Mouse (Mus musculus) kidney, embryonic 16.5 days (tissue): Measurements from ENCODE around the gene Slc35e3. TPM values are rescaled to one million over a fixed set of nuclear protein-coding genes. Genes with fewer than 3 reads are reported as not detected.
"Not testable (repeated sequence)": the region's sequence is repeated elsewhere in the genome, so short reads cannot be mapped to it uniquely, and the experiment has no call there.

Source experiments
- ATAC-seq: fragments of 200-750 bp; cut with Nextera tagmentation; 2 replicates; pipeline ENCODE4 v1.8.0; 2017; ENCODE audit warnings: moderate TSS enrichment; ENCODE audit not compliant: low FRiP score, low TSS enrichment
- H3K27ac ChIP-seq: fragments of 300-500 bp; sonication (generic); 2 replicates; pipeline ENCODE4 v1.5.1; 2014; ENCODE audit warnings: low read length
- H3K27me3 ChIP-seq: fragments of 300-500 bp; sonication (generic); 2 replicates; pipeline ENCODE4 v1.6.1; 2014; ENCODE audit warnings: low read length, control low read depth, mixed read lengths; ENCODE audit not compliant: insufficient read depth
- H3K36me3 ChIP-seq: fragments of 300-500 bp; sonication (generic); 2 replicates; pipeline ENCODE4 v1.6.1; 2014; ENCODE audit warnings: low read length, control low read depth, mixed read lengths; ENCODE audit not compliant: insufficient read depth
- H3K4me1 ChIP-seq: fragments of 300-500 bp; sonication (generic); 2 replicates; pipeline ENCODE4 v1.6.1; 2014; ENCODE audit warnings: low read length, control low read depth, mixed read lengths; ENCODE audit not compliant: insufficient read depth
- H3K4me2 ChIP-seq: fragments of 300-500 bp; sonication (generic); replicated peaks from 2 replicates; pipeline ENCODE4 v1.6.1; 2014; ENCODE audit warnings: low read depth, low read length
- H3K4me3 ChIP-seq: fragments of 300-500 bp; sonication (generic); 2 replicates; pipeline ENCODE4 v1.5.1; 2014; ENCODE audit warnings: mild to moderate bottlenecking, low read length
- H3K9ac ChIP-seq: fragments of 300-500 bp; sonication (generic); replicated peaks from 2 replicates; pipeline ENCODE4 v1.6.1; 2014; ENCODE audit warnings: low read length
- H3K9me3 ChIP-seq: fragments of 300-500 bp; sonication (generic); 2 replicates; pipeline ENCODE4 v1.6.1; 2016; ENCODE audit warnings: low read length, control low read depth
- WGBS: fragments of 180-500 bp; shearing (Covaris S2); extraction: QIAGEN DNeasy Blood & Tissue Kit; methylation state at CpG from one replicate; pipeline ENCODE4 v1.1.7; 2014; 5-methylcytosine and 5-hydroxymethylcytosine counted together
- polyA plus RNA-seq: library from polyadenylated mRNA; unstranded; fragments of >200 nt; fragmentation: Nextera tagmentation; extraction: Ambion mirVana; gene quantifications from 2 replicates; pipeline ENCODE4 v1.2.1, GENCODE M21; 2015

Slc35e3 gene
- polyA plus RNA-seq, 1 experiment from 2014 or later = 15.2 TPM

DNA sequence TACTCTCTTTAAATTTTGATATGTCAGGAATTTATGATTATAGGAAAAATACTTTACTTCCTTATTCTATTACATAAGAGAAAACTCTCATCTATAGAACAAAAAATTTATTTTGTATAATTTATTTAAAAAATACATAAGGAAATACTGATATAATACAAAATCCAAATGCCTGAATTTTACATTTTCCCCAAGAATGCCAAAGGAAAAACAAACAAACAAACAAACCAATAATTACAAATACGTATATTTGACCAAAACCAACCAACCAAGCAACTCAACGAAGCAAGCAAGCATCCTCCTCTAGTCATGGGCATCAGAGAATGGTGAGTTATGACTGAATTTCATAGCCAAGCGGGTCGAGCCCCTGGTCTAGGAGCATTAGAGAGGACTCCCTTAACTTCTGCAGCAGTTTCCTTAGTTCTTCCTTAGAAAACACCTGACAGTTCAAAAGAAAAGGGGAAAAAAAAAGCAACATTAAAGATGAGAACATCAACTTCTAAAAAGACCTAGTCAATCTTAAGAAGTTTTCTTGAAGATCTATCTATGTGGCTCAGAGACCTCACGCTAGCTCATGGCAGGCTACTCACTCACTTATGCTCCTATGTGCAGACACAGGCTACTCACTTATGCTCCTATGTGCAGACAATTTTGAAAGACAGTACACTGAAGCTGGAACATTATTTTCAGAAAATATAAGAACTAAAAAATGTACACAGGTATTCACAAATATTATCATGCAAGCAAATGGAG, 4.5 kb upstream of the Slc35e3 start:
- H3K9me3 ChIP-seq = 0 out of 2 replicates have a peak, but pooled peaks cover 3% of the 10 kb centered on the region
- H3K4me2 ChIP-seq = no peak overlapping the region
- H3K27me3 ChIP-seq = no peaks in the 10 kb centered on the region
- peaks cover 52% of the 10 kb centered on the region for H3K36me3 ChIP-seq
- no peak overlapping the region for H3K27ac ChIP-seq
- no peak overlapping the region for H3K4me3 ChIP-seq
- H3K9ac ChIP-seq = no peak overlapping the region
- ATAC-seq = no peak
- no peaks in the 10 kb centered on the region for H3K4me1 ChIP-seq
- 96% methylated on average over 5 of the region's 5 CpGs for WGBS

GRCm38 (mm10) chr10:117749787-117750343, 3.7 kb upstream of the Slc35e3 start:
- Histone ChIP-seq H3K27ac (no peak overlapping the region), H3K4me1 (peaks cover 6% of the 10 kb centered on the region), H3K4me3 (no peak overlapping the region), H3K9ac (no peak overlapping the region), H3K36me3 (peaks cover 44% of the 10 kb centered on the region), H3K27me3 (no peaks in the 10 kb centered on the region), H3K4me2 (no peak overlapping the region), H3K9me3 (0 out of 2 replicates have a peak, but pooled peaks cover 3% of the 10 kb centered on the region)
- no peak for ATAC-seq
- 96% methylated on average over 14 of the region's 14 CpGs for WGBS

- Histone ChIP-seq H3K27me3 (no peaks in the 10 kb centered on the region), H3K4me3 (no peak overlapping the region), H3K4me2 (no peak overlapping the region), H3K4me1 (peaks cover 9% of the 10 kb centered on the region), H3K9me3 (0 out of 2 replicates have a peak, but pooled peaks cover 3% of the 10 kb centered on the region), H3K27ac (peak overlapping the region; percentile 20; the same call in 1 of the 2 replicates), H3K36me3 (peaks cover 40% of the 10 kb centered on the region), H3K9ac (no peak overlapping the region)
- ATAC-seq = no peak
- 97% methylated on average over 10 of the region's 10 CpGs for WGBS
Observed at GRCm38 (mm10) chr10:117749050-117749686, 3.0 kb upstream of the Slc35e3 start.

DNA sequence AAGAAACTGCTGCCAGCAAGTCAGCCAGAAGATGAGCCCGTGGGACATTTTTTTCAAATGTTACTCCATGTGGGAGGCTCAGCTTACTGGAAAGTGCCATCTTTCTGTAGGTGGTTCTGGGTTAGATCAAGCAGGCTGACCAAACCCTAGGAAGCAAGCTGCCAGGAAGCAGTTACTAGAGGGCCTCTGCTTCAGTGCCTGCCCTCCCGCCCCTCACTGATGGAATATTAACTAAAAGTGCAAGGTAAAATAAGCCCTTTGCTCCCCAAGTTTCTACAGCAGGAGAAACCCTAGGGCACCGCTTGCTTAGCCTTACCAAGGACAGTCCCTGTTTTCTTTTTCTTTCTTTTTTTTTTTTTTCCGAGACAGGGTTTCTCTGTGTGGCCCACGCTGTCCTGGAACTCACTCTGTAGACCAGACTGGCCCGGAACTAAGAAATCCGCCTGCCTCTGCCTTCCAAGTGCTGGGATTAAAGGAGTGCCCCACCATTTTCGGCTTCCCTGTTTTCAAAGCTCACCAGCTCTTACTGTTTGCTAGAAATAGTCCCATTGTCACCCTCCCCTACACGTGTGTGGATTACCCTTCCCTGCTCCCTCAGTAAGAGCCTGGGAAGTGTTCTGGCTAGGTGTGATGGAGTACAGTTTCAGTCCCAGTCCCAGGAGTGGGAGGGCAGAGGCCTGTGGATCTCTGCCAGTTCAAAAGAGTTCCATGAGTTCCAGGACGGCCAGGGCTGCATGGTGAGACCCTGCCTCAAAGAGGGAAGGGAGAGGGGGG, 2.3 kb upstream of the Slc35e3 start:
- Histone ChIP-seq H3K27me3 (no peaks in the 10 kb centered on the region), H3K4me1 (peaks cover 10% of the 10 kb centered on the region), H3K4me2 (no peak overlapping the region), H3K9me3 (0 out of 2 replicates have a peak, but pooled peaks cover 3% of the 10 kb centered on the region), H3K4me3 (no peak overlapping the region), H3K27ac (peak overlapping the region; percentile 20; the same call in 1 of the 2 replicates), H3K9ac (no peak overlapping the region), H3K36me3 (peaks cover 43% of the 10 kb centered on the region)
- no peak for ATAC-seq
- 88% methylated on average over 10 of the region's 10 CpGs for WGBS

GRCm38 (mm10) chr10:117747711-117748110, 1.5 kb upstream of the Slc35e3 start:
- ATAC-seq = no peak
- no peaks in the 10 kb centered on the region for H3K27me3 ChIP-seq
- peaks cover 10% of the 10 kb centered on the region for H3K4me1 ChIP-seq
- no peak overlapping the region for H3K4me2 ChIP-seq
- H3K9me3 ChIP-seq = 0 out of 2 replicates have a peak, but pooled peaks cover 3% of the 10 kb centered on the region
- no peak overlapping the region for H3K4me3 ChIP-seq
- H3K9ac ChIP-seq = no peak overlapping the region
- H3K27ac ChIP-seq = no peak overlapping the region
- peaks cover 43% of the 10 kb centered on the region for H3K36me3 ChIP-seq
- WGBS = 89% methylated on average over 7 of the region's 7 CpGs

DNA sequence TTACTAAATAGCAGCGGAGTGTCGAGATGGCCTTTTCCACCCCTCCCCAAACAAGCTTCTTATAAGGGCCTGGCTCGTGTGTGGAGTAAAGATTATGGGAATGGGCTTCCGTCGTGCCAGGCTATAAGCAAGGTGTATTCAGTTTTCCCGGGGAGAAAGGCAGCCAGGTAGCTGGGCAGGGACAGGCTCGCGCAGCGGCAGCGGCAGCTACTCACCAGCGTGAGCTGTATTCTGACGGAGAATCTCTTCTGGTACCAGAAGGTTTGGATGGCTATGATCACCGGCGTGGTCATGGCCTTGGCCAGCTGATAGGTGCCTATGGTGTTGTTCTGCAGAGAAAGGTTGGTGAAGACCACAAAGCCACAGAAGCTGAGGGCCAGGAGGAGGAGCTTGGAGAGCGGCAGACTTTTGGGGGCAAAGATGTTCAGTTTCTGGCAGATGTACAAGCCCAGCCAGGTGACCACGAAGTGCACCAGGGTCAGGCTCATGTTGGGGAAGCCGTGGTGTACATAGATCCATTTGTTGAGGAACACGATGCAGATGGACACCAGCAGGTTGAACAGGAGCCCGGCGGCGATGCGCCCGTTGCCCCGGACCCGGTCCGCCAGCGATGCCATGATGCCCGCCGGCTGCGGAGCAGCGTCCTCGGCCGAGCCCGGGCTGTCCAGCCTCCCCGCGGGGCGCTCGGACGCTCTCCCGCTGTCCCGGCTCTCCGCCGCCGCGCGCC, 432 bp downstream of the Slc35e3 start:
- peak overlapping the region; percentile 56 for H3K9ac ChIP-seq
- peak; percentile 40 for ATAC-seq
- H3K36me3 ChIP-seq = peaks cover 34% of the 10 kb centered on the region
- peak overlapping the region; percentile 50 for H3K4me3 ChIP-seq
- H3K9me3 ChIP-seq, H3K27me3 ChIP-seq, H3K27ac ChIP-seq: not testable (repeated sequence)
- peak overlapping the region; percentile 70 for H3K4me2 ChIP-seq
- peaks cover 10% of the 10 kb centered on the region for H3K4me1 ChIP-seq
- under 1% methylated on average over 14 of the region's 46 CpGs for WGBS

DNA sequence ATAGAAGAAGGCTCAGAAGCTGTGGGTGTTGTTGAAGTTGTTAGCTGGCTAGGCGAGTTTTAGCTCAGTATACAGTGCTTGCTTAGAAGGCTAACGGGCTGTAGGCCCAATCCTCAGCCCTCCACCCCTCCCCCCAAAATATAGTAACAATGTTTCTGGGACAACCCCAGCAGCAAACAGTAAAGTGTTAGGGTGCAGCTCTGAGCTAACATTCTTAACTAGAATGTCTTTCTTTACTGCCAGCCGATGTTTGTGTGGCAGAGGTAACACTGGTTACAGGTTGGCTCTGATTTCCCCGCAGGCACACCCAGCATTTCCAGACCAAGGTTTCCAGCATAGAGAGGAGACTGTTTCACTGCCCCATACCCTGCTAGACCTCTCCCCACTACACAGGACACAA, 2.2 kb downstream of the Slc35e3 start:
- Histone ChIP-seq H3K4me1 (peaks cover 10% of the 10 kb centered on the region), H3K27ac (no peak overlapping the region), H3K36me3 (peaks cover 26% of the 10 kb centered on the region), H3K27me3 (no peaks in the 10 kb centered on the region), H3K9ac (0 out of 2 replicates have a peak overlapping the region, but pooled peaks have one; percentile 22), H3K4me2 (no peak overlapping the region), H3K4me3 (no peak overlapping the region), H3K9me3 (no peaks in the 10 kb centered on the region)
- ATAC-seq = no peak
- 86% methylated on average over 4 of the region's 4 CpGs for WGBS

- H3K27me3 ChIP-seq = no peaks in the 10 kb centered on the region
- no peak overlapping the region for H3K9ac ChIP-seq
- no peak overlapping the region for H3K4me3 ChIP-seq
- peaks cover 19% of the 10 kb centered on the region for H3K36me3 ChIP-seq
- H3K9me3 ChIP-seq = no peaks in the 10 kb centered on the region
- ATAC-seq = no peak
- no peak overlapping the region for H3K4me2 ChIP-seq
- peaks cover 10% of the 10 kb centered on the region for H3K4me1 ChIP-seq
- H3K27ac ChIP-seq = no peak overlapping the region
- 86% methylated on average over 2 of the region's 2 CpGs for WGBS
Observed at GRCm38 (mm10) chr10:117743182-117743581, 3.0 kb downstream of the Slc35e3 start.

DNA sequence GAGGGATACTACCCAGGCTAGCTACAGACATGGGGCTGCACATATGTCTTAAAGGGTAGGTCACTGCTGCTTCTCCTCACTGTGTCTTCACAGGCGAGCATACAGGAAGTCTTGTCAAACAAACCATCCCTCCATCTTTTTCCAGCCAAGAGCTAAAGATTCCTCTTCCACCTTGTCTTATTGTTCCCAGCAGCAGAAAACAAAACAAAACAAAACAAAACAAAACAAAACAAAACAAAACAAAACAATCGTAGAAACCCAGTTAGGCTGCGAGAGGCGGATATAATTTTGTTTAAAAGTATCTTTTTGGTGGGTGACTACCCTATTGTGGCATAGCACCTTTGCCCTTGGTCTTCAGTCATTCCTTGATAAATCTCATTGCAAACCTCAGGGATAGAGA, 3.5 kb downstream of the Slc35e3 start:
- H3K4me3 ChIP-seq = no peak overlapping the region
- no peak overlapping the region for H3K4me2 ChIP-seq
- H3K36me3 ChIP-seq = peaks cover 15% of the 10 kb centered on the region
- H3K27me3 ChIP-seq = no peaks in the 10 kb centered on the region
- H3K4me1 ChIP-seq = peaks cover 10% of the 10 kb centered on the region
- no peak overlapping the region for H3K9ac ChIP-seq
- ATAC-seq = no peak
- WGBS = 91% methylated on average over 4 of the region's 4 CpGs
- no peaks in the 10 kb centered on the region for H3K9me3 ChIP-seq
- H3K27ac ChIP-seq = no peak overlapping the region
